Mouse (Mus musculus): ENCODE results near the gene Teddm1b. TPM values are rescaled to one million over a fixed set of nuclear protein-coding genes. Genes with fewer than 3 reads are reported as not detected.

Teddm1b gene
- total RNA-seq, 4 experiments from 2014 or later, result not detected

GRCm38 (mm10) chr1:153900860-153901730 is 26.9 kb downstream of the Teddm1b start:
- peak; percentile 77 for DNase-seq (ENCODE audit: low spot score)

- no peak for DNase-seq (ENCODE audit: low spot score)
These were observed 28.9 kb downstream of the Teddm1b start for GRCm38 (mm10) chr1:153903006-153903405.

- DNase-seq (ENCODE audit: low spot score), result no peak
These were observed 30.1 kb downstream of the Teddm1b start for GRCm38 (mm10) chr1:153904236-153904635.

- no peak for DNase-seq (ENCODE audit: low spot score)
These were observed 31.7 kb downstream of the Teddm1b start for GRCm38 (mm10) chr1:153905884-153906283.

- DNase-seq (ENCODE audit: low spot score), result no peak
These were observed 34.1 kb downstream of the Teddm1b start for GRCm38 (mm10) chr1:153908208-153908607.

- DNase-seq (ENCODE audit: low spot score), result no peak
These were observed 34.6 kb downstream of the Teddm1b start for GRCm38 (mm10) chr1:153908741-153909140.

GRCm38 (mm10) chr1:153909213-153909962 is 35.2 kb downstream of the Teddm1b start:
- DNase-seq (ENCODE audit: low spot score), result no peak

- DNase-seq (ENCODE audit: low spot score), result no peak
These were observed 35.8 kb downstream of the Teddm1b start for GRCm38 (mm10) chr1:153909963-153910291.

- no peak for DNase-seq (ENCODE audit: low spot score)
These were observed 36.3 kb downstream of the Teddm1b start for GRCm38 (mm10) chr1:153910423-153910822.

- DNase-seq (ENCODE audit: low spot score), result no peak
These were observed 37.2 kb downstream of the Teddm1b start for GRCm38 (mm10) chr1:153911276-153911795.

GRCm38 (mm10) chr1:153913869-153914268 is 39.7 kb downstream of the Teddm1b start:
- no peak for DNase-seq (ENCODE audit: low spot score)

- no peak for DNase-seq (ENCODE audit: low spot score)
These were observed 44.5 kb downstream of the Teddm1b start for GRCm38 (mm10) chr1:153918521-153919206.

GRCm38 (mm10) chr1:153921642-153922041 is 47.5 kb downstream of the Teddm1b start:
- DNase-seq (ENCODE audit: low spot score), result no peak

- DNase-seq (ENCODE audit: low spot score), result peak; percentile 69
These were observed 48.5 kb downstream of the Teddm1b start for GRCm38 (mm10) chr1:153922571-153923021.

GRCm38 (mm10) chr1:153924395-153925385 is 50.5 kb downstream of the Teddm1b start:
- no peak for DNase-seq (ENCODE audit: low spot score)

Small RNA genes within 50 kb of the gene (microRNA-seq; reads per million reads assigned to microRNA genes)
- 19.6 reads per million, percentile 35 among the genes with 10 or more reads in this experiment for gene Mir8114

Other genes starting within 250 kb of the Teddm1b start
- not detected for gene Rgs8, start 221.3 kb upstream of the Teddm1b start, total RNA-seq (2022)
- gene Rgs16, start 134.0 kb upstream of the Teddm1b start, total RNA-seq (2022), result 1 to 10 TPM; 1.2 to 2.6 (median 2.0) TPM
- 1 to 10 TPM; 3.8 to 4.4 (median 3.9) TPM for gene Rnasel, start 124.9 kb upstream of the Teddm1b start, total RNA-seq (2022)
- gene Rgsl1, start 30.2 kb upstream of the Teddm1b start, total RNA-seq (2022), result not detected
- not detected for gene Teddm1a, start 17.4 kb downstream of the Teddm1b start, total RNA-seq (2022)
- 100 to 1,000 TPM; 505 to 758 (median 680) TPM for gene Glul, start 25.6 kb downstream of the Teddm1b start, total RNA-seq (2022)
- gene Teddm2, start 25.9 kb downstream of the Teddm1b start, total RNA-seq (2022), result 1 to 10 TPM in 2 of 4 experiments, under 1 TPM in 2; 0.78 to 1.1 (median 0.91) TPM